Mouse (Mus musculus) C2C12 (cell line): ENCODE data around the gene Tmem151a. TPM values are rescaled to one million over a fixed set of nuclear protein-coding genes. Genes with fewer than 3 reads are reported as not detected.

Experiments used
- H3K27me3 ChIP-seq: one replicate; pipeline ENCODE4 v1.6.1; 2011; ENCODE audit not compliant: control insufficient read depth, insufficient read depth, insufficient read length
- H3K36me3 ChIP-seq: one replicate; pipeline ENCODE4 v1.6.1; 2011; ENCODE audit not compliant: control insufficient read depth, insufficient read depth
- H3K4me3 ChIP-seq: one replicate; pipeline ENCODE4 v1.5.1; 2011; ENCODE audit warnings: mild to moderate bottlenecking, control low read depth; ENCODE audit not compliant: poor library complexity, insufficient read depth, severe bottlenecking
- H3K79me2 ChIP-seq: one replicate; pipeline ENCODE4 v1.6.1; 2011; ENCODE audit not compliant: control insufficient read depth, insufficient read depth
- H3K79me3 ChIP-seq: one replicate; pipeline ENCODE4 v1.6.1; 2011; ENCODE audit warnings: low read depth, control low read depth
- H3ac ChIP-seq: one replicate; pipeline ENCODE3; 2011; ENCODE audit warnings: low read depth; ENCODE audit not compliant: control insufficient read depth, insufficient read length
- CEBPB ChIP-seq: IDR thresholded peaks from one replicate; pipeline ENCODE4 v1.6.1; 2011; ENCODE audit warnings: low read depth, mild to moderate bottlenecking, control low read depth, moderate library complexity
- CTCF ChIP-seq: IDR thresholded peaks from one replicate; pipeline ENCODE4 v1.5.1; 2011; ENCODE audit not compliant: control insufficient read depth, insufficient read depth, insufficient read length
- FOSL1 ChIP-seq: IDR thresholded peaks from one replicate; pipeline ENCODE4 v1.8.0; 2011; ENCODE audit warnings: mild to moderate bottlenecking, low read length; ENCODE audit not compliant: poor library complexity, insufficient read depth, severe bottlenecking
- MAX ChIP-seq: IDR thresholded peaks from one replicate; pipeline ENCODE4 v1.6.1; 2011; ENCODE audit warnings: mild to moderate bottlenecking, control low read depth
- MYOD1 ChIP-seq: IDR thresholded peaks from one replicate; pipeline ENCODE4 v1.6.1; 2011; ENCODE audit warnings: low read depth; ENCODE audit not compliant: control insufficient read depth, insufficient read length
- MYOG ChIP-seq: IDR thresholded peaks from one replicate; pipeline ENCODE4 v1.6.1; 2011; ENCODE audit not compliant: control insufficient read depth, insufficient read length; ENCODE audit errors: extremely low read depth
- USF1 ChIP-seq: IDR thresholded peaks from one replicate; pipeline ENCODE4 v1.6.1; 2011; ENCODE audit warnings: low read depth, mild to moderate bottlenecking, control low read depth, moderate library complexity
- polyA plus RNA-seq: library from polyadenylated mRNA; unstranded; fragments of >200 nt; fragmentation: generic; extraction: Trizol; gene quantifications from one replicate; pipeline ENCODE4 v1.2.1, GENCODE M21; 2012; ENCODE audit warnings: missing spikeins

Gene Tmem151a
- polyA plus RNA-seq, 1 experiment: 4.6 TPM

DNA sequence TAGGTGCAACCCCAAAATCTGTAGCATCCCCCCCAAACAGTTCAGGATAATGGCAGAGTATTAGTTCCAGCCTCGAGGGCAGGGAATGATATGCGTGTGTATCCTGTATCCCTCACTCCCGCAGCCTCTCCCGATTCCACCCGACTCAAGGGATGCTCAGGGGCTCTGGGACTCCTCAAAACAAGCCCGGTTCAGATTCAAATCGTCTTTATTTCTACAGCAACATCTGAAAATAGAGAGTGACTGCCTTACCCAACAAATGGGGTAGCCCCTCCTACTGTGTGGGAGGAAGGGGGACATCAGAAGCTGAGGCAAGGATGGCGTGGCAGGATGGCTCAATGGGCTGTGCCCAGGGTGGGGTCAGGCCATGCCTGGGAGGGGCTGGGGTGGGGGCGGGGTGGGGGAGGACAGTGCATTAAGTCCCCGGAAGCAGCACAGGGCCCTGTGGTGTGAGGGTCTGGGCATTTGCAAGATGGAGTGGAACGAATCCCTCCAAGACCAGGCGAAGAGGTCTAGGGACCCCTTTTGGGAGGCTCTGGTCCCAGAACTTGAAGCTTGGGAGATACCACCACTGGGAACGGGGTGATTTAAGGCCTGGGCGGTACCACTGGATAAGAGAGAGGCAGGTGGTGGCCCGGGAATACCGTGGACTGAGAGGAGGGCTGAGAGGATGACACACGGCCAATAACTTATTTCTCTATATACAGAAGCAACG lies 22.4 kb upstream of the Tmem151a start:
- no peak overlapping the region for H3K4me3 ChIP-seq
- H3ac ChIP-seq: no peak overlapping the region
- H3K79me2 ChIP-seq: peaks cover 23% of the 10 kb centered on the region
- peaks cover 55% of the 10 kb centered on the region for H3K36me3 ChIP-seq
- H3K79me3 ChIP-seq: peaks cover 13% of the 10 kb centered on the region
- no peaks in the 10 kb centered on the region for H3K27me3 ChIP-seq
- TF ChIP-seq CTCF (no peak), USF1 (no peak), MAX (no peak), CEBPB (no peak), FOSL1 (no peak), MYOD1 (no peak), MYOG (no peak)

- TF ChIP-seq USF1: no peak
- no peak for TF ChIP-seq FOSL1
- no peak for TF ChIP-seq MYOD1
- no peak for TF ChIP-seq MAX
- TF ChIP-seq CEBPB: no peak
- TF ChIP-seq MYOG: no peak
- TF ChIP-seq CTCF: no peak
- H3ac ChIP-seq: peak within 1 kb of the TSS; percentile 79
- H3K79me2 ChIP-seq: peaks cover 23% of the 10 kb centered on the region
- peaks cover 13% of the 10 kb centered on the region for H3K79me3 ChIP-seq
- H3K4me3 ChIP-seq: peak within 1 kb of the TSS; percentile 97
- H3K27me3 ChIP-seq: no peaks in the 10 kb centered on the region
- H3K36me3 ChIP-seq: peaks cover 59% of the 10 kb centered on the region
Measured at GRCm38 (mm10) chr19:5106731-5107191, 21.4 kb upstream of the Tmem151a start, which contains the start of gene Rab1b. TSS of gene Rab1b (minus strand) at chr19:5107072.

DNA sequence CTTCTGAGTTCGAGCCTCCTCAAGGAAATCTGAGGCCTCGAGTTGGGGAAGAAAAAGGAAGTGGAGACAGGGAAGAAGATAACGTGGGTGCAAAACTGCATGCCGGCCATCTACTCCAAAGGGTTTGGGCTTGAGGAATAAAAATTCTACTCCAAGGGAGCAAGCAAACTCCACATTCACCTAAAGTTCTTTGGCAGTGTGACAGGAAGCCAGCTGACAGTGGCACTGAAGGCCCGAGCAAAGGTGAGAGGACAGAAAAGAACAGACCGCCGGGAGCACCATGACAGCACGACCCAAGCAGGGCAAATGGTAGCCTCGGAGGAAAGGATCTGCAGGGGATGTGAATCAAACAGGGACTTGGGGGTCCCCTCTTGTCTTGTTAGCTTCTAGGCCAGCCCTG lies 20.7 kb upstream of the Tmem151a start:
- H3K27me3 ChIP-seq: no peaks in the 10 kb centered on the region
- no peak for TF ChIP-seq MAX
- no peak for TF ChIP-seq USF1
- TF ChIP-seq MYOG: no peak
- TF ChIP-seq CTCF: no peak
- TF ChIP-seq MYOD1: no peak
- no peak for TF ChIP-seq CEBPB
- no peak for TF ChIP-seq FOSL1
- peak overlapping the region; percentile 79 for H3ac ChIP-seq
- H3K79me3 ChIP-seq: peaks cover 13% of the 10 kb centered on the region
- H3K79me2 ChIP-seq: peaks cover 23% of the 10 kb centered on the region
- H3K4me3 ChIP-seq: peak overlapping the region; percentile 97
- H3K36me3 ChIP-seq: peaks cover 62% of the 10 kb centered on the region

GRCm38 (mm10) chr19:5098363-5099143 lies 13.2 kb upstream of the Tmem151a start, which contains the start of gene Cnih2:
TSS of gene Cnih2 (minus strand) at chr19:5098521.
- H3ac ChIP-seq: peak within 1 kb of the TSS; percentile 69
- no peak for TF ChIP-seq CTCF
- TF ChIP-seq MYOD1: no peak
- TF ChIP-seq FOSL1: no peak
- TF ChIP-seq MYOG: no peak
- TF ChIP-seq MAX: no peak
- no peak for TF ChIP-seq CEBPB
- TF ChIP-seq USF1: no peak
- peaks cover 26% of the 10 kb centered on the region for H3K36me3 ChIP-seq
- H3K4me3 ChIP-seq: no peak within 1 kb of the TSS
- H3K79me3 ChIP-seq: no peaks in the 10 kb centered on the region
- H3K27me3 ChIP-seq: no peaks in the 10 kb centered on the region
- H3K79me2 ChIP-seq: no peaks in the 10 kb centered on the region

DNA sequence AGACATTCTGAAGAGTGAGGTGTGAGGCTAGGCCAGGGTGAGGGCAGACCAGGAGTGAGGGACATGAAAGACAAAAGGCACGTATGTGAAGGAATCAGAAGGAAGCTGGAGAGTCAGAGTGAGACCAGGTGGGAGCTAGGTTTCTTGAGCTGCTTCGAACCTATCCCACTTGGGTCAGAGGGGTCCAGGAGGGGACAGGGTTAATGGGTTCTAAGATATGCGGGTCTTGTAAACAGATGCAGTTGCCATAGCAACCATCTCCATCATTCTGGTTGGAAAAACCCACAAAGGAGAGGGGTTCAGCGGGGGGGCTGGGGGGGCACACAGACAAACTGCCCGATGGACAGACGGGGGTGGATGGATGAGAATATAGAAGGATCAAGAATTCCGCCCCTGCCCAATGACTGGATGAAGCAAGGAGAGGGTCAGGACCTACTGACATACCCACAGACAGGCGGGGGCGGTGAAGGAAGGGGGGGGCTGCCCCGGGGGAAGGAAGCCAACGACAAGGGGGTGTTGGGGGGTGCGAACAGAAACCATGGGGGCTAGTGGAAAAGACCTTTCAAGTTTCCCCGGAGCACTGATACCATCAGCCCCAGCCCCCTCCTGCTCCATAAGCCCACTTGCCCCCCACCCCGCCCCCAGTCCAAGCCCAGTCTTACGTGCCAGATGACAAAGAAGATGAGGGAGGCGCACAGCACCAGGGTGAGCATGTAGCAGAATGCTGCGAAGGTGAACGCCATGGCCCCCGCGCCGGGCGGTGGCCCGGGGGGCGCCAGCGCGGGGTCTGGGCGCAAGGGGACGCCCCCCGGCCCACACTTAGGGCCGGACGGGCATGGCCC lies 12.4 kb upstream of the Tmem151a start:
- peaks cover 18% of the 10 kb centered on the region for H3K36me3 ChIP-seq
- H3K27me3 ChIP-seq: no peaks in the 10 kb centered on the region
- H3K4me3 ChIP-seq: no peak overlapping the region
- H3K79me3 ChIP-seq: no peaks in the 10 kb centered on the region
- no peaks in the 10 kb centered on the region for H3K79me2 ChIP-seq
- TF ChIP-seq USF1 (no peak), MYOD1 (no peak), MYOG (no peak), FOSL1 (no peak), CEBPB (no peak), CTCF (no peak), MAX (no peak)
- H3ac ChIP-seq: peak overlapping the region; percentile 69
